35 mouse cellular contexts compared by ENCODE assay signal in genomic region chr4:91353138-91353537, GRCm38 (mm10). TPM values are rescaled to one million over a fixed set of nuclear protein-coding genes. Genes with fewer than 3 reads are reported as not detected.
DNase-seq lines count a peak whose midpoint lies in the region; ATAC-seq and TF ChIP-seq lines count a peak whose summit lies in the region.
"Had no signal": no experiment of that assay in that cellular context is flagged by ENCODE, and none has a peak within 500 bp of the region (broad histone marks: within the 10 kb centered on the region; RNA-seq: fewer than 3 reads in every experiment).

No protein-coding gene starts in this region.

- H3K36me3 ChIP-seq in forebrain, embryonic 14.5 days (ENCODE audit: control insufficient read depth, insufficient read depth, low read length), result 0 out of 2 replicates have a peak, but pooled peaks cover 2% of the 10 kb centered on the region
- peaks cover 4% of the 10 kb centered on the region for H3K36me3 ChIP-seq in forebrain, embryonic 10.5 days (replicated peaks)
- no peaks in the 10 kb centered on the region for H3K36me3 ChIP-seq in megakaryocyte, embryonic 14.5 days (replicated peaks; ENCODE audit: low read length)

- H3K9ac ChIP-seq in forebrain, embryonic 14.5 days (ENCODE audit: low read length), result no peak overlapping the region
- H3K9ac ChIP-seq: liver, embryonic 14.5 days; midbrain, embryonic 12.5 days; neural tube, embryonic 13.5 days had no signal

- no peak overlapping the region for H3K27ac ChIP-seq in forebrain, embryonic 14.5 days (ENCODE audit: low read depth, low read length)
- no peak overlapping the region for H3K27ac ChIP-seq in forebrain, embryonic 10.5 days
- H3K27ac ChIP-seq in layer of hippocampus, adult 2 months, result no peak overlapping the region; the same call in 1 of the 2 replicates
- H3K27ac ChIP-seq: gastrocnemius, adult 2 months; kidney, postnatal 0 days; liver, embryonic 14.5 days; macrophage; midbrain, embryonic 12.5 days; neural tube, embryonic 13.5 days; stomach, postnatal 0 days had no signal

- no peaks in the 10 kb centered on the region for H3K9me3 ChIP-seq in forebrain, embryonic 14.5 days (replicated peaks; ENCODE audit: control insufficient read depth, low read length)
- H3K9me3 ChIP-seq in forebrain, embryonic 10.5 days, result no peaks in the 10 kb centered on the region
- peaks cover 3% of the 10 kb centered on the region; the same call in 1 of the 2 replicates for H3K9me3 ChIP-seq in megakaryocyte, embryonic 14.5 days
- H3K9me3 ChIP-seq: midbrain, embryonic 12.5 days; neural tube, embryonic 13.5 days had no signal

- no peak for TF ChIP-seq CTCF in layer of hippocampus, adult 2 months (conservative IDR thresholded peaks at IDR 0.05)

- peaks cover 2% of the 10 kb centered on the region; the same call in 1 of the 2 replicates for H3K4me1 ChIP-seq in forebrain, embryonic 14.5 days (ENCODE audit: control insufficient read depth, insufficient read depth, low read length)
- peaks cover 21% of the 10 kb centered on the region for H3K4me1 ChIP-seq in forebrain, embryonic 10.5 days
- no peaks in the 10 kb centered on the region for H3K4me1 ChIP-seq in megakaryocyte, embryonic 14.5 days

- DNase-seq in forebrain, embryonic 14.5 days (ENCODE audit: low spot score), result no peak
- DNase-seq in forebrain, embryonic 10.5 days (ENCODE audit: extremely low spot score, low spot score), result no peak
- DNase-seq in retina, postnatal 1 day, result peak; percentile 5
- no peak for DNase-seq in retina, embryonic 14.5 days (ENCODE audit: low spot score)
- DNase-seq in layer of hippocampus, adult 2 months (ENCODE audit: low spot score in 2 of 2), result no peak
- DNase-seq: adrenal gland, adult 2 months; adrenal gland, postnatal 36 days; cerebellum, adult 8-10 months; cerebellum, postnatal 36 days; gastrocnemius, adult 2 months; gastrocnemius, postnatal 36 days; heart, adult 18-20 months; heart, postnatal 36 days; kidney, adult 8-10 months; kidney, postnatal 4 days; layer of hippocampus, adult 9-11 months; liver; lung, adult 2 months; lung, postnatal 10 days; right cerebral cortex, postnatal 4 days; thymus, adult 18-20 months; thymus, postnatal 36 days had no signal

- H3K4me2 ChIP-seq in forebrain, embryonic 14.5 days (ENCODE audit: low read length), result no peak overlapping the region
- H3K4me2 ChIP-seq: heart, embryonic 11.5 days; midbrain, embryonic 12.5 days; neural tube, embryonic 13.5 days had no signal

- peak; percentile 57; the same call in 1 of the 2 replicates for ATAC-seq in forebrain, embryonic 14.5 days
- ATAC-seq in megakaryocyte, adult 5-6 weeks (ENCODE audit: poor library complexity, severe bottlenecking), result no peak
- ATAC-seq: activated CD4-positive, CD25-positive, alpha-beta regulatory T cell, adult 4 months; CD4-positive, CD25-positive, alpha-beta regulatory T cell, adult 4 months; intestine, embryonic 16.5 days had no signal

- 76% methylated on average over 9 of the region's 9 CpGs for WGBS in forebrain, embryonic 14.5 days
- 88% methylated on average over 9 of the region's 9 CpGs for whole genome bisulfite sequencing in forebrain, embryonic 10.5 days

- no peak overlapping the region for H3K4me3 ChIP-seq in forebrain, embryonic 14.5 days (ENCODE audit: low read depth, low read length)
- H3K4me3 ChIP-seq in forebrain, embryonic 10.5 days, result no peak overlapping the region
- peak overlapping the region; percentile 38 for H3K4me3 ChIP-seq in megakaryocyte, embryonic 14.5 days (replicated peaks)
- H3K4me3 ChIP-seq in layer of hippocampus, adult 2 months, result no peak overlapping the region
- H3K4me3 ChIP-seq: gastrocnemius, adult 2 months; midbrain, embryonic 12.5 days; neural tube, embryonic 13.5 days had no signal

- no peaks in the 10 kb centered on the region for H3K27me3 ChIP-seq in forebrain, embryonic 14.5 days (replicated peaks; ENCODE audit: control insufficient read depth, insufficient read depth, low read length)
- H3K27me3 ChIP-seq in forebrain, embryonic 10.5 days (ENCODE audit: poor library complexity, severe bottlenecking), result no peaks in the 10 kb centered on the region
- no peaks in the 10 kb centered on the region for H3K27me3 ChIP-seq in megakaryocyte, embryonic 14.5 days (replicated peaks)
- H3K27me3 ChIP-seq: midbrain, embryonic 12.5 days; neural tube, embryonic 13.5 days had no signal

RNA-seq across cellular contexts. Expression of gene Elavl2, which starts 47.4 kb away (rescaled TPM):
- 134 and 140 TPM in 2 replicates for polyA plus RNA-seq in forebrain, embryonic 14.5 days (2014; fragmentation: Nextera tagmentation; extraction: Ambion mirVana)
- 29.5 and 32.5 TPM in 2 replicates for polyA plus RNA-seq in forebrain, embryonic 10.5 days (2016; fragmentation: Nextera tagmentation; extraction: Ambion mirVana)
- polyA plus RNA-seq in megakaryocyte, embryonic 14.5 days (2012; ENCODE audit: insufficient read depth, low replicate concordance), result 0.10 TPM in 1 of 2 replicates, not detected in the other
- not detected in 2 replicates for total RNA-seq in megakaryocyte, adult 5-6 weeks (2015)
- not detected in 2 replicates for total RNA-seq in megakaryocyte, adult 5-6 weeks (2017)
- total RNA-seq in layer of hippocampus, adult 2 months (2021), result 100 to 1,000 TPM in 1 of 2 experiments, 10 to 100 TPM in 1; 89.2 to 108 TPM
- polyA plus RNA-seq: adrenal gland, adult 2 months; macrophage; spleen, adult 2 months had no signal

Comparison
In these comparisons a context has a peak if more than half of its experiments do, and no peak if none do; other contexts are left out.
1. RNA of gene Elavl2, which starts 47.4 kb away (polyA plus RNA-seq): 134 to 140 TPM in forebrain, embryonic 14.5 days and 29.5 to 32.5 TPM in forebrain, embryonic 10.5 days; 0.10 TPM in megakaryocyte, embryonic 14.5 days; every median in the first group is over 10 times any median in the second.